Mouse (Mus musculus) ZHBTc4 (cell line): ENCODE data around the gene Isl1.

Source experiments
- DNase-seq: peaks from one replicate; pipeline ENCODE4 v3.0.0-alpha.2; 2011; ENCODE audit warnings: low read depth, low spot score

The Isl1 gene

DNA sequence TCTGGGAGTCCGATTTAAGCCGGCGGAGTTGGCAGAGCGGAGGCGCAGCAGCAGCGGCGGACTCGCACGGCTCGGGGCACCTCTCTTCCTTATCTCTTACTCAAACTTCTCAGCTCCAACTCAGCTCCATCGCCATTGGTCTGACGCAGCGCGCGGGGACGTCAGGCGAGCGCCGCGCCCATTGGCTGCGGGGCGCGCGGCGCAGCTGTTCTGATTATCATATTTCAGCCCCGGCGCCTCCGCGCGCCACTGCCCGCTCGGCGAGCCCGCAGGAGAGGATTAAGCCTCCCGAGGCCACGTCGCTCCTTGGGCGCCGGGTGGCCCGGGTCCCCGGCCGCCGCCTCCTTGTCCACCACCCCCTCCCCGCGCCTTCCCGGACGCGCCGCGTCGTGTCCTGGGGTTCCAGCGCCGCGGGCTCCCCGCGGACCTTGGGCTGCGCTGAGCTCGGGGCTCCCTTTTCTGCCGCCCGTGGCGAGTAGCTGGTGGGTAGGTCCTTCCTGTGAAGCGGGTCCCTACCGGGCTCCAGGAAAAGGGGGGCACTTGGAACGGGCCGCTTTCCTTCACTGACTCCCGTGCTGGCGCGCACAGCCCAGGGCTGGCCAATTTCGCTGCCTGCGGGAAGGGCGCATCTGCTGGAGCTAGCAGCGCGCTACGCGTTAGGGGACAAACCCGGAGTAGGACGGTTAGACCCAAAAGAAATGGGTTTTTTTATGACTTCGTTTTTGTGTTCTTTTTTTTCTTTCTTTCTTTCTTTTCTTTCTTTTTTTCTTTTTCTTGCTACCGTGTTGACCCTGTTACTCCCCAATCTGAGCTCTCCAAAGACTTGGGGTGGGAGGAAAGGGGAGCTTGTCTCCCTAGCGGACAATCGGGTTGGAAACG is at the start of gene Isl1:
Gene Isl1 (minus strand): TSS at position 106 of the 879 bp plus-strand sequence.
- DNase-seq: peak; percentile 92

DNA sequence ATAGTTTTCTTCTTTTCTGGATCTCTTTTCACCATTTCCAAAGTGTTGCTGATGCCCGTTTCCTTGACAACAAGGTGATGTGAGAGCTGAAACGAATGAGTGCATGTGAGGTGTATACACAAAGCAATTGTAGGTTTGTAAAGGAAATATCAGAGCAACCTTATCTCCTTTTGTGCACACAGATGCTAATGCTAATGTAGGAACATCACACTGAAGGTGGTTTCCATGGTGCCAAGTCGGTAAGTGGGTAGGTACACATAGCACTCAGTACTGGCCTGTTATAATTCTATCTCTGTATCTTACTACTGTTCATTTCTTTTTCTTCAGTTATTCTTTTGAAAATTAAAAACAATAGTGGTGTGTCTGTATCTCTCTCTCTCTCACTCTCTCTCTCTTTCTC is 26.3 kb upstream of the Isl1 start:
- DNase-seq: no peak

DNA sequence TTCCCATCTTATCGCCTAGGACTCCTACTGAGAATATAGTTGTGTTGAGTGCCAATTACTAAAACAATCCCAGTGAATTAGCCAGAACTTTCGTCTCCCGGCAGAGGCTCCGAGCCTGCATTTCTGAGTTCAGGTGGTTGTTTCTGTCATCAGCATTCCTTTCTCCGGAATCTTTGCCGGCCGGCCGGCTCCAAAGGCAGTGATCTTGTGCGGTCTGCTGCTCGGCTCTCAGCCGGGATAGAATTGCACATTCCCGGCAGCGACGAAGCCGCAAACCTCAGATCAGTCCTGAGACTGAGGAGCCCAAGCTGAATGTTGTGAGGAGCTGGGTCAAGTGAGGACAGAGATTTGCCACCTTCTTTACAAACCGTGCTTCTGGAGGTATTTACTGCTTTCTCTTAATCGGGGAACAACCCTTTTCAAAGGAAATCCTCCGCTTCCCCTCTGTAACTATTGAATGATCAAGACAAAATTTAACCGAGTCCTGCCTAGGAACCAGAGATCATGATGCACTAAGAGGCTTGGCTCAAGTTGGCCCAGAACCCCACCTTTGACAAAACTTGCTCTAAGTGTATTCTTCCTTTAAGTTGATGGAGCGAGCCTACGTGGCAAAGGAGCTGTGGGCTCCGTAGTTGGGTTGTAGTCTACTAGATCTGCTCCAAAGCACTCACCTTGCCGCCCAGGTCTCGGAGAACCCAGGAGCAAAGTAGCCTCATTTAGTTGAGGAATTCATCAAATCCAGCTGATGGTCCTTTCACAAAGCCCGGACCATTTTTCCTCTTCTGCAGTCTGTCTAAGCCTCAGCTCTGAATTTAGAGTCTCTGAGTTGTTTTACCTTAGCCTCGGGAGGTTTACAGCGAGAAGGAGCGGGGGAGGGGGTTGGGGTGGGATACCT is 4.4 kb upstream of the Isl1 start:
- peak; percentile 54 for DNase-seq

DNA sequence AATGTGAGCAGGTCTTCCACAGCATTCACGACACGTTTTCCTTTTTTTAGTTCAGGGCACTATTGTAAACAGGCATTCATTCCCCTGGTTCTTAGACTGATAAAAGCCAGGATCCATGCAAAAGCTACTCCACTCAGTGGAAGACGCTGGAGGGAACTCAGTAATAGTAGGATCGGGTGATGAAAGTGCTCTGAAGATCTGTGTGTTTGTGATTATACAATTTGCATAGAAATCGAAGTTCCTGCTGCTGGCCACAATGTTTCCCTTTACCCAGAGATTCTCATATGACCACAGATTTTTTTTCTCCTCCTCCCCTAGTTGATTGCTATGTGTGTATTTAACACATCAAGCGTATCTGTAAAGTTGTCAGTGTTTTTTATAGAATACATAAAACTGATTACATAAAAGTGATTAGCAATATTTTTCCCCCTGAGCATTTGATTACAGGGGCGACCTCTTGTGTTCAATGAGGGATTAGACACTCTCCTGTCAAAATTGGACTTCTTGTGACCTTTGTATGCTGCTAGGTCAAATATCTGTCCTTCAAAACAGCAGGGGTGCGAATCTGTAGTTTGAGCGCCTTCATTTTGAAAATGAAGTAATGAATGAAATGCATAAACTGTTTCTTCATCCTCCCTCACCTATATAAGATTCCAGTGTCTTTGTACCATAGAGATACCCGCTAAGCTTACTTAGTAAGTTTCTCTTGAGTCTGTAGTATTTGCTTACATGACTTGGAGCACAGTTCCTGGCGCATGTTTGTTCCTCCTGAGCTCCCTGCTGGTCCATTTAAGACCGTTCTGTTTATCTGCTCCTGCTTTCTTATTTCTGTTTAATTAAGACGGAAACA is 2.6 kb upstream of the Isl1 start:
- peak; percentile 19 for DNase-seq

DNA sequence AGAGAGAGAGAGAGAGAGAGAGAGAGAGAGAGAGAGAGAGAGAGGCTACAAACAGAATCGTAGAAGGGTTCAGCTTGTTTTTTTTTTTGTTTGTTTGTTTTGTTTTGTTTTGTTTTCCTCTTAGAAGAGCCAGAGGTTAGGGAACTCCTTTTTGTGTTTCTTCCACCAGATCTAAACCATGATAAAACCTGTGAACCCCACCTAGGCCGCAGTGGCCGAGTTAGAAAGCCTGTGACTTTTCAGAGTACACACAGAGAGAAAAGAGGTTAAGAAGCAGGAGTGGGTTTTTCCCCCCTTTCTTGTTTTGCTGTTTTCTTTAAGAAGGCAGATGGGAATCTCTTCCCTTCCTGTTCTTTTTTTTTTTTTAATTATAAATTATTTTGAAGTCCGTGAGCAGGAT is 1.5 kb upstream of the Isl1 start:
- DNase-seq: no peak

DNA sequence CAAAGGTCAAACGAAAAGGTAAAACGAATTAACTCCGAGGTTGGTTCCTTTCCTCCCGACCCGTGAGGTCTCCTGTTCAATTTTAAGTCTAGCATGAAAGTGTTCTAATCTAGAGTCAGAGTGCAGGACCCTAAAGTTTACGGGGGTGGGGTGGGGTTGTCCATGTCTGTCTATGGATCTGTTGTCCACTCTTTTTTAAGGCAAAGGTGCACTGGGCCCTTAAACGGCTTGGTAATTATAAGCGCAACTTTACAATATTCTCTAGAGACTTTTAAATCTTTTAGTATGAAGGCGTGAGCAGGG is 925 bp upstream of the Isl1 start:
- no peak for DNase-seq

DNA sequence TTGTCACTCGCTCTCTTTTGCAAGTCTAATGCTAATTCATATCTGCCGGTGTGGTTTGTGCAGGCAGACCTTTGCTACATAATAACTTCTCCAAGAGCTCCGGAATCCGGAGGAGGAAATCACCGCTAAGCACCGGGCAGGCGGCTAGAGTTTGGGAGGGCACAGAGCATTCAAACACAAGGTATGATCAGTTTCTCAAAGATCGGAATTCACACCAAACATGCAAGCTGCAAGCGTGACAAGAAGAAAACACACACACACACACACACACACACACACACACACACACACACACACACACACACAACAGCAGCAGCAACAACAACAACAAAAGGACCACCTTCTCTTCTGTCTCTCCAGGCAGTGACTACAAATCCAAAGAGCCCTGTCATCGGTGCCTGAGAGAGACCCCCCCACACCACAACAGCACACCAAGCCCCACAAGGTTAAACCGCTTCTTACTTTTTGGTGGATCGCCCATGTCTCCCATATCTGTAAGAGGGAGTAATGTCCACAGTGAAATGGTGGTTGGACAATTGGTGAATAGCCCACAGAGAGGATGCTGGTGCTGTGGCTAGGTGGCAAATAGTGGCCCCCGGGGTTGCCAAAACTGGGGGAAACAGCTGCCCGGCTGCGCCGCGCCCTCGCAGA is 431 bp downstream of the Isl1 start:
- peak; percentile 26 for DNase-seq

DNA sequence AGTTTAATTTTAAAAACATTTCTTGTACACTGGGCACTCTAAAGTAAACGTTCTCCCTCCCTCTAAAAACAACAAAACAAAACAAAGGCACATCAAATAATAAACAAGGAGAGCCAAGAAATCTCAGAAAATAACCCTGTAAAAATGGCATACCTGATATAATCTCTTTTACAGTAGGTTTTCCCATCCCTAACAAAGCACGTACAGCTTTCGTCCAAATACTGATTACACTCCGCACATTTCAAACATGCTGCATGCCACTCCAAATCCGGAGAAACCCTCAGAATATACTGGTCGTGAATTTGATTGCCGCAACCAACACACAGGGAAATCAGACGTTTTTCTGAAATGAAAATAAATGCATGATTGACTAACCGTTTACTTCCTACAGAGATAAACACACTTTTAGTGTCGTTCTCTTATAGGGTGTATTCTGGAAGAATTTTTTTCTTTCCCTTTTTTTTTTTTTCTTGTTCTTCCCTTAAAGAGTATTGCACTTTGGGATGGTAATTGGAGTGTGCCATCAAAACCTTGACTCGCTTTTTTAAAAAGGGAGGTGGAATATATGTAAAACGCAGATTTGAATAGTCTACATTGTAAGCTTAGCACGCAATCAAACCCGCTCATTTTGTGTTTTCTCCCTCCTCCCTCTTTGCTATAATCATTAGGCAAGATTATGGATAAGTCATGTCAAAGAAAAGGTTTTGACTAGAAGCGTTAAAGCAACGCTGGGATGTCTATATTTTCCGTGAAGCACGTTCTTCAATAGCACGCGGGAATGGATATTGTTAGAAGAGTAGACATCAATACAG is 1.2 kb downstream of the Isl1 start:
- no peak for DNase-seq

DNA sequence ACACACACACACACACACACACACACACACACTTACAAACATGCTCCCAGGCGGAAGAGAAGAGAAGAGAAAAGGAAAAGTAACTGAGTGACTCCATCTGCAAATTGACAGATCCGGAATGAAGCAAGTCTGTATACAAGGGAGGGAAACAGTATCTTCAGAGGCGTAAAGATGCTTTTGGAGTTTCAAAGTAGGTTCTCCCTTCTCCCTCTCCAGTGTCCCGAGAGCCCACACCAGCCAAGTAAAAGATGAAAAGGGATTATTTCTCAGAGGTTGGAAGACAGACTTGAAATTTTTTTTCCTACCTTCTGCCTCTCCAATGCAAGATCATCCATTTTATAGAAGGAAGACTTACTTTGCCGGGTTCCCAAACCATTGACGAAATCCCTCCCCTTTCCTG is 2.9 kb downstream of the Isl1 start:
- DNase-seq: no peak

DNA sequence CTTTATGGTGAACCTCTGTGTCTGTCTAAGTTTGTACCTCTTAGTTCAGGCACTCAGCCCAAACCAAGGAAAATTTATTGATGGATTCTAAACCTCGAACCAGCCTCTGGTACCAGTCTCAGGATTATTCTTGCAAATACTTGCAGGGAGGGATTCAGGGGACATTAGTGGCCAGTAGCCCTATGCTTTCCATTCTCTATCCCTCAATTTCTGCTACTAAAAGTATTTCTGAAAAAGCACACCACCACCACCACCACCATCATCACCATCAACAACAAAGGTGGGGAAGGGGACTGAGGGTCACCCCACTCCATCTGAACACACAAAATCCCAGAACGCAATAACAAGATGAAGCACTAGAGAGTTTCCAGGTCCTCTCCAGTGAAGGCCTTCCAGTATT is 3.8 kb downstream of the Isl1 start:
- no peak for DNase-seq

DNA sequence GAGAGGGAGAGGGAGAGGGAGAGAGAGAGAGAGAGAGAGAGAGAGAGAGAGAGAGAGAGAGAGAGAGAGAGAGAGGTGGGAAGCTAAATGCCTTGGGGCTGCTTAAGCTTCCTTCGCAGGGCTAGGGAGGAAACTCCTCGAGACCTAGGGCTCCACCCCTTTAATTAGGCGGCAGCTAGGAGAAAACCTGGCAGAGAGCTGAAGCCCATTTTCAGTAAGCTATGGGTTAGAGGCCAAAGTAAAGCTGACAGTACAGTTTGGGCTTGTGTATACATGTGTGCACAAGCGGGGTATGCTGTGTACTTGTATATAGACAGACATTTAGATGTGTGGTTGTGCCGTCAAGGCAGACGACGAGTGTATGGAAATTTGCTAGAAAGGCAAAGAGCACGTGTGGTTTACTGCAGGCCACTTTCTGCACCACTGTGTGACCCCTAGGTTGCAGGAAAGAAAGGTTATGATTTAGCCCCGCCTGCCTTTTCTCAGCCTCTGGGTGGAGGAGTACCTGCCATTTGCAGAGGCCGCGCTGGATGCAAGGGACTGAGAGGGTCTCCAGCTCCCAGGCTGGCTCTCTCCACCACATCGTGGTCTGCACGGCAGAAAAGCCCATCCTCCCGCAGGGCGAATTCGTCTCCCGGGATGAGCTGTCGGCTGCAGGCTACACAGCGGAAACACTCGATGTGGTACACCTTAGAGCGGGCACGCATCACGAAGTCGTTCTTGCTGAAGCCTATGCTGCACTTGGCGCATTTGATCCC is 4.6 kb downstream of the Isl1 start:
- DNase-seq: peak; percentile 32

DNA sequence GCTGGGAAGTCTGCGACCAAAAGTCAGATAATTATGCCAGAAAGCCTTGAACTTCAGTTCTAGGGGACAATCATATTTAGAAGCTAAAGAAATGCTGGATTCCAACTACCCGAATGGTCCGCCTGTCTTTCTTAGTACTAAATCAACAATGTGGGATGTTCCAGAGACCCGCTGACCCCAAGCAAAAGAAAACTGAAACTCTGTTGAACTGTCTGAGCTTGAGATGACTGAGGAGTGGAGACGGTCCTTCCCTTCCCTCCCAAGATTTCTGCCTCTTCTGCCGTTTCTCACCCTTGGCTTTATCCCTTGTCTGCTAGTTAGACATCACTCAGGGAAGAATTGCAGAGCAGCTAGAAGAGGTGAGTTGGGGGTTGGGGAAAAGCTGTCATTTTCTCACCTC is 5.7 kb downstream of the Isl1 start:
- no peak for DNase-seq

DNA sequence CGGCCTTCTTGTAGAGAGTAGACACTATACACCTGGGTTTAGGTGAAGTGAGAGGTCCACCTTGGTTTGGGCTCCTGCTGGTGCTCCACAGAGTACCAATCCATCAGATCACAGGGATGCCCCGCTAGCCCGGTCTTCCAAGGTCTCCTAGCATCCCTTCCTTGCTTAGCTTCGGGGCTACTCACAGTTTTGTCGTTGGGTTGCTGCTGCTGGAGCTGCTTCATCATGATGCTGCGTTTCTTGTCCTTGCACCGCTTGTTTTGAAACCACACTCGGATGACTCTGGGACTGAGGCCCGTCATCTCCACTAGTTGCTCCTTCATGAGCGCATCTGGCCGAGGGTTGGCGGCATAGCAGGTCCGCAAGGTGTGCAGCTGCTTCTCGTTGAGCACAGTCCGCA is 6.6 kb downstream of the Isl1 start:
- peak; percentile 18 for DNase-seq

DNA sequence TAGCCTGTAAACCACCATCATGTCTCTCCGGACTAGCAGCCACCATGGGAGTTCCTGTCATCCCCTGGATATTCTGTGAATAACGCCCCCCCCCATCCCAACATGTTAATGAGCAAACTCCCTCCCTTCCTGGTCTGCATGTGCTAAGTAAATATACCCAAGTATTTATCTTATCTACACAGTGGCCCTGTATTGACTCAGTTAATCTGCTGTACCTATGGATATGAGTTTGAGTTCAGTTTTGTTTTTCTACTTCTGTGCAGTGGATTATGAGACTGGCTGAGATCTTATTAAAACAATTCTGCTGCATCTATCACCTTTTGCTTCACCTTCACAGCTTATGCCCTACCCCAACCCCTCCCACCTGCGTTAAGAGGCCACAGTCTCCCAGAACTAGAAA is 7.8 kb downstream of the Isl1 start:
- DNase-seq: no peak

DNA sequence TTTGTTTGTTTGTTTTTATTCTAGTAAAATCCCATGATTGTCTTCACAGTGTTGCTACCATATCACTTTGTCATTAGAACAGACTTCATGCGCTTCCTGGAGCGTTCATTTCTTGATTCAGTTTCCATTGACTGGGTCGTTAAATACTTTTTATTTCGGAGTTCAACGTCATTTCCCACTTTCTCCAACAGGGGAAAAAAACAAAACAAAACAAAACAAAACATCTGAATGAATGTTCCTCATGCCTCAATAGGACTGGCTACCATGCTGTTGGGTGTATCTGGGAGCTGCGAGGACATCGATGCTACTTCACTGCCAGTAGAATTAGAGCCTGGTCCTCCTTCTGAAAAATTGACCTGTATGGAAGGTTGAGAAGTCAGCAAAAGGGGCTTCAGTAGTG is 10.2 kb downstream of the Isl1 start:
- DNase-seq: no peak

DNA sequence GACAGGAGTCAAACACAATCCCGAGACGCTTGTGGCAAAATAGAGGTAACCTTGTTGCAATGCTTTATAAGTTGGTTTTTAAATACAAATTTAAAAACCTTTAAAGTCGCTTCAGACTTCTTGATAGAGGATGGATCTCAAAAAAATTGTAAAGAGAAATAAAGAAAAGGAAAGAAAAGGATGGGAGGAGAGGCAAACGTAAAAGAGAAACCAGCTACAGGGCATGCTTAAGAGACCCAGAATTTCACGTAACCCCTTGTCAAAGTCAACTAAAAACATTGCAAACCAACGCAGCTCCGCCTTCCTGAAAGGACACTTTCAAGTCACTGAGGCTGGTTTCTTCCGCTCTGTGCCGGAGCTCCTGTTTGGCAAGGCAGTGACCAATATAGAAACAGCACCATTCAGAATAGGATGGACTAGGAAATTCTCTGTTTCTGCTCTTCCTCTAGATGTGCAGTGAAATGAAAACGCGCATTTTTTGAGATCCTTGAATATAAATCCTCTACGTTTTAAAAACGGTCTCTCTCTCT is 10.8 kb downstream of the Isl1 start:
- DNase-seq: no peak

DNA sequence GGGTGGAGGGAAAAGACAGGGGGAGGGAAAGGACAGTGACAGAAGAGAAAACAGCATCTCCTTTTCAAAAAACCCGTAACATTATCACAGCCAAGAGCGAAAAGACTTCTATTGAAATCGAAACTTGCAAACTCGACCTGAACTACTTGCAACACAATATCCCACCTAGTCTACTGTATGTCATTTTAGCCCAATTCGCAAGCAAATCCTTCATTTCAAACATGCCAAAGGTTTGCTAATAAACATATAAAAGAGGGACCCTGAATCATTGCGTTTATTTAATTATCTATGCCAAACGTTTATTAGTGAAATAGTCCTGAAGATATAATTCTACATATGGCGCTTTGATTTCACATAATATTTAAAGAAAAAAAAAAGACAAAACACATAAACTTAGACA is 11.5 kb downstream of the Isl1 start:
- no peak for DNase-seq

DNA sequence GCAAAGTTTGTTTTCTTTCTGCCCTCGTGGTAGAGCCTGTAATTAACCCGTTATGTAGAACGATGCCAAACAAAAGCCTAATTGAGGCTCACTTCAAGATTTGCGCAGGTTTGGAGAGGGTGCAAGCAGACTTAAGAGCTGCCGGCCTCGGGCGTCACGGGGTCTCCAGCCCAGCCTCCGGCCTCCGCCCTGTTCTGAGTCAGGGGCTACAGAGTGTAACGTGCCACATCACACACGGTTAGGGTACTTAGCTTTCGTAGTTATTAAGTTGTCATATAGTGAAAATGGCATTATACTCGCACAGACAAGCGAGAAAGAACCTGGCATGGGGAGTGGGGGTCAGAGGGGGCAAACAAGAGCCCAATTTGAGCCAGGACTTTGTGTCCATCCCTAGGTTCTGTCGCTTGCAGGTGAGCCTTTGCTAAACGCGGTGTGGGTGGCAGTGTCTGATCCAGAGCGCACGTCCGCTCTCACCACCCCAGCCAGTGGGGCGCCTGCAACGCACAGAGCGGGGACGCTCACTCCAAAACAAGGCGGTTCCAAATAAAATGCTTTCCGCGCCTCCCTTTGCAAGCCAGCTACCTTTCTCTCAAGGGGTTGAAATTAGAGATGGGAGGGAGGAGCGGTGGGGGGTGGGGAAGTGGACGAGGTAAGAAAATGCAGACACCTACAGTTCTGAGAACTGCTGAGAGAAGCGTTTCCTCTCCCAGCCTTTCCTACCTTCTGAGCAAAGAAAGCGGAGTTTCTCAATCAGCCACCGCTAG is 12.3 kb downstream of the Isl1 start:
- DNase-seq: peak; percentile 63

DNA sequence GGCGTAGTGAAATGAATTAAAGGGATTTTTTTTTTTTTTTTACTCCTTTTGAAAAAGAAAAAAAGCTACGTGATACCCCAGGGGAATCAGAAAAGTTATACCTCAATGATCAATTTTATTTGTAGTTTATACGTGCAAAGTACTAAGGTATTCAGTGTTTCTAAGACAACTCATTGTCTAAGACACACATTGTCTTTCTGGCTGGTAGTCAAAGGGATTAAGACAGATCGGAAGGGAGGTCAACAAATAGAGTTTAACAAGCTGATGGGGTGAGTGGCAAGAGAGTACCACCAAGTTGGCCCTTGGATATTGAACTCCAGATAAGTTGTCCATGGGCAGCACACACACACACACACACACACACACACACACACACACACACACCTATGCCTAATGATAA is 14.1 kb downstream of the Isl1 start:
- DNase-seq: no peak
